Mouse (Mus musculus): ENCODE results near the gene Thoc2. TPM values are rescaled to one million over a fixed set of nuclear protein-coding genes. Genes with fewer than 3 reads are reported as not detected.
A peak's percentile ranks its signal among the peaks of the same experiment; 100 is the strongest.
"Not testable (repeated sequence)": the region's sequence is repeated elsewhere in the genome, so short reads cannot be mapped to it uniquely, and the experiment has no call there.

The Thoc2 gene
- 10 to 100 TPM; 70.9 to 79.1 TPM for total RNA-seq (2021)

DNA sequence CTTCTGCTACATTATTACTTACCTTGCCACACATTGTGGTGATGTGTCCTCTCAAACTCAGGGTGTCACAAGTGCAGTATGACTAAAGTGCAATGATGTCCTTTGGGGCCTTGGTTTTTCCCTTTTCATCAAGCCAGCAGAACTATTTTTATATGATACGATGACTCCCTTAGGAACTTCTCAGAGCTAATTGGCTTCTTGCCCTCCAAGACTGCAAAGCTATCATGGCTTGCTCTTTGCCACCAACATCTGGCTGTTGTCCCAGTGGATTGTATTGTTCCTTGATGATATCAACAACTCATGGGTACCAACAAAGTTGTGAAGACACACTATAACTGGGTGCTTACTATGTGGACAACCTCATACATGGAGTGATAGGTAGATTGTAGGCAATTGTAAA lies at the start of gene Thoc2:
Gene Thoc2, minus strand, starts transcription at position 101 of the 400 bp plus-strand sequence.
- DNase-seq: no peak
- intact Hi-C loops (cut with DNase I): no loop called here

DNA sequence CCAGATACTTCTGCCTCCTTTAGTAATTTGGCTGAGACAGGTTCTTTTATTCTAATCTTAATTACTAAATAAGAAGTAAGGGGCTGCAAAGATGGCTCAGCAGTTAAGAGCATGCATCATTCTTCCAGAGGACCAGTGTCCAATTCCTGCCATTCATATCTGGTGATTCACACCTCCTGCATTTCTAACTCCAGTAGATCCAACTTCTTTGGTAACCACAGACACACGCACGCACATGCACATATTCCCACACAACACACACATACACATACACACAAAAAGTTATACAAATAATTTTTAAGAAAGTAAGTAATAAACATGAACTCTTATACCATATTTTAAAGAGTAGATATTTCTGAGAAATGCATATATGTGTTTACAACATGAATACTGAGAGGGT lies 49.6 kb upstream of the Thoc2 start:
- intact Hi-C loops (cut with DNase I): no loop called here
- no peak for DNase-seq

DNA sequence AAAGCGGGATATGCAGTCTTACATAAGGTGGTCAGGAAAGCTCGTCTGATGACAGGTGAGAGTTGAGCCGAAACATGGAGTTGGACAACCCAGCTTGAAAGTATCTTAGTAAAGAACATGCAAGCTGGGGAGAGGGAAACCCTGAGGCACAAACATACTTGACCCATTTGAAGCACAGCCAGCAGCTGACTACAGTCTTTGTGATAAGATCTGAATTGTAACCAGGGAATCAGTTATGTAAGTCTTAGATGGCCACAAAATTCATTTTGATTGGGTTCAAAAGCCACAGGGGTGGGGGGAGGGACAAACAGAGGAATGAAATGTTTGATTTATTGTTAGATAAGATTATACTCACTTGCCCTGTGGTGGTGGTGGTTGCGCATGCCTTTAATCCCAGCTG lies 48.9 kb upstream of the Thoc2 start:
- intact Hi-C loops (cut with DNase I): no loop called here
- no peak for DNase-seq

DNA sequence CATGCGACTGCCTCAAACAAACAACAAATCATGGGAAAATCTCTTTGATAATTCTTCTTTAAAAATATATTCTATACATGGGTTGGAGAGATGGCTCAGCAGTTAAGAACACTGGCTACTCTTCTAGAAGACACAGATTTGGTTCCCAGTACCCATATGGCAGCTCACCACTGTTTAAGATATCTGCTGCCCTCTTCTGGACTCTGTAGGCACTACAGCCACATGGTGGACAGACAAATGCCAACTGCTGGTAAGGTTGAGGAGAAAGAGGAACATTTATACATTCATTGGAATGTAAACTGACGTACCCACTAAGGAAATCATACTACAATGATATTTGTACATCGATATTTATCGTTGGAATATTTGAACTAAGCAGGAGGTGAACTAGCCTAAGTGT lies 36.7 kb upstream of the Thoc2 start:
- DNase-seq: no peak
- intact Hi-C loops (cut with DNase I): no loop called here

DNA sequence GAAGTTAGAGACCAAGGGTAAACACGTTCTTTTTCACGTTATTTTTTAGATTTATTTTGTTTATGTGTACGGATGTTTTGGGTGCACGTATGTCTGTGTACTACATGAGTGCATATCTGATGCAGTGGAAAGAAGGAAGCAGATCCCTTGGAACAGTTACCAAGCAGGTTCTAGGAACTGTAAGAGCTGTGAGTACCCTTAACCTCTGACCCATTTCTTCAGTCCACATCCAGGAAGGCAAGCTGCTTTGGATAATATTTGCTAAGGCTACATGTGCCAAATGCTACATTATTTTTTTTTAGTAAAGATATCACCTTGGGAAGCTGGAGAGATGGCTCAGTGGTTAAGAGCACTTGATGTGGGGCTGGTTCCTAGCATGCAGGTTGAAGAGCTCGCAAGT lies 21.4 kb upstream of the Thoc2 start:
- DNase-seq: no peak
- intact Hi-C loops (cut with DNase I): no loop called here

DNA sequence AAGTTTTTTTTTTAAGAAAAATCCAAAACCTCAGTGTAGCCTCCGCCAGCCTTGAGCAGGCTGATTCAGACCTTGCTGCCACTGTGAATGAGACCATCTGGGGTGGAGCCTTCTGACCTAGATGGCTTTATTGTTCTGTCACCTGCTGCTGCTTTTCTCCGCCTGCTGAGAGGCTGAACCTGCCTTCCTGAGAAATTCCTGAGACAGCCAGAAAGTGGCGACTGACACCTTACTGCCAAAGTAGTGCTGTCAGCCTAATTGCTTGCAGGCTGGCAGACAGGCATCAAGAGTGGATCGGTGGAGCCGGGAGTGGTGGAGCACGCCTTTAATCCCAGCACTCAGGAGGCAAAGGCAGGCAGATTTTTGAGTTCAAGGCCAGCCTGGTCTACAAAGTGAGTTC lies 11.3 kb upstream of the Thoc2 start:
- DNase-seq; intact Hi-C loops (cut with DNase I): not testable (repeated sequence)

DNA sequence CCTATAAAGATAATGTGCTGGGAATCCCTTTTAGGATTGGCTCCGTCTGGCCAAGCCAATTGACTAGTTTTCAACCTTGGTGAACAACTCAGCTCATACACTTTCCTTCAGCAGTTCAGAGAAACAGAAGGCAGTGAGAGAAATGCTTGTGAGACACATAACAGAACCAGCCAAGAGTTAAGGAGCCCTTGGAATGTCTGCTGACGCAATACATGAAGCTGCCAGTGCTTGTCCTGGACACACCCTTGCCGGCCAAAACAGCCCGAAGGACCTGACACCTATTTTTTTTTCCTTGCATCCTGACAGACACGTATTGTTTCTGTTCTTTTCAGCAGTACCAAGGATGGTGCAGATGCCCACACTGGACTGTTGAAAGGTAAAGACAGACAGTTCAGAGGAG lies 4.2 kb upstream of the Thoc2 start:
- intact Hi-C loops (cut with DNase I): no loop called here
- no peak for DNase-seq

DNA sequence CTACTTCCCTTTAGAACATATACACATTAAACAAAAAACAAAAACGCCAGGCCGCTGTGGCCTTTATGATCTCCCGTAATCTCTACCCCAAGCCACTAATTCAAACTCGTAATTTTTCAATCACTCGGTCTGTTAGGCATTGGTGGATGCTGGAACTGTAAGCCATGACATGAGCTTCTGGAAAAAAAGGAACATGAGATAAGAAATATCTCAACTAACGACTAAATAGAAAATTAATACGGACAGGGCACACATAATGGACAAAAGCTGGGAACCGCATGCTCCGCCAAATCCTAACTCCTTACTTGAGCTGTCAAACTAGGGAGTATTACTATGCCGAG lies 8.4 kb downstream of the Thoc2 start:
- intact Hi-C loops (cut with DNase I): no loop called here
- no peak for DNase-seq

DNA sequence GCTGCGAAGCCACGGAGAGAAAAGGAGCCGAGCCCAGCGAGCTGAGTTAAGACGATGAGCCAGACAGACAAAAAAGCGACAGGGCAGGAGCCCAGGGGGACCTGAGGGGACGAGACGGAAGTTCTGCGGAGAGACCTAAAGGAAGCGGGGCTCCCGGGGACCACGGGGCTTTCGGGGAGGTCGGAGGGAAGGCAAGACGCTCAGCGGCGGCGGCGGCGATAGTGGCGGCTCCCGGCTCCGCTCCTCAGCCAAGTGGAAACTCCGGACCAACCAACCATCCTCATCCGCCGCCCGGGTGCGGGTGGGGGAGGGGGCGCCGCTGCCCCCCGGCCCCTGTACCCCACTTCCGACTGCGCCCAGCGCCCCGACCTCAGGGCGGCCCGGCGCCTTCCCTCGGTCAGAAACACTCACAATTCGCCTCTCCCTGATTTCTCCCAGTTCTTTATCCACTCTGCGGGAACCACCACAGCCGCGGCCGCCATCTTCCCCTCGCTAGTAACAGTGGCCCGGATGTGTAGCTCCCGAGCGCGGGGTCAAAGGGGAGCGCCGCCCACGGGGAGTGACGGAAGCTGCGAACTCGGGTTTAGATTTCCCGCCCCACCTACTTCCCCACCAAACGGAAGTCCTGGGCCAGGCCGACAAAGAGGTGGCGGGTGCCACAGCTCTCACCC lies 8.9 kb downstream of the Thoc2 start:
- peak; percentile 88 for DNase-seq
- intact Hi-C loops (cut with DNase I): no loop called here

DNA sequence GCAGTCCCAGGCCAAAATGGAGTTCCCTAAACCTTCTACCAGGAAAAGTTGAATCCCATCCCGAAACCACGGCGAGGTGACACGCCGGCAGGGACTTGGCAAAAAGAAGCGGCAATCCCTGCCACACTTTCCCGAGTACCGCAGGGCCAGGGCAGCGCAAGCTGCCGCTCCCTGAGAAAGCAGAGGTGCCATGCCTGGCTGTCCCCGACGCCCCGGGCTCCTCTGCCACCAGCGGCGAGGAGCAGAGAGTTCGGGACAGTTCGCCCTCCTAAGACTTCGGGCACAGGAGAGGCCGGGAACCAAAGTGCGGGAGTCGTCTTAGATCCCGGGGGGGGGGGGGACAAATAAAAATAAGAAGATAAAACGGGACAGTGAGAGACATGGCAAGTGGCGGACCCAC lies 9.5 kb downstream of the Thoc2 start:
- peak; percentile 8 for DNase-seq
- intact Hi-C loops (cut with DNase I): no loop called here

DNA sequence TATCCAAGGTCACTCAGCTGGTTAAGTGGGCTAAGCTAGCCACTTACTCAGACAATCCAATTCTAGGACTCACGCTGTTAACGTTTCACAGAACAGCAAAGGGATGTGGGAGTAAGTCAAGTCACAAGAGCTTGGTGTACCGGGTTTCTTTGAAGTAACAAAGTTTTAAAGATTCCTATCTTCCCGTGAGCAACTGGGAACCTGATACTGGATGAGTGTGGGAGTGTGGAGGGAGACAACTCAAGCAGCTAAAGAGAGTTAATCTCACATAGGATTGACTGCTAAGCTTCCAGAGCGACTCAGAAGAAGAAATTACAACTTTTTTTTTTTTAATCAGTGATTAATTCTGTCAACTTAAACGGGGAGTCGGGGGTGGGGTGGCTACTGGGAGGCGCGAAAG lies 10.0 kb downstream of the Thoc2 start:
- no peak for DNase-seq
- intact Hi-C loops (cut with DNase I): no loop called here

DNA sequence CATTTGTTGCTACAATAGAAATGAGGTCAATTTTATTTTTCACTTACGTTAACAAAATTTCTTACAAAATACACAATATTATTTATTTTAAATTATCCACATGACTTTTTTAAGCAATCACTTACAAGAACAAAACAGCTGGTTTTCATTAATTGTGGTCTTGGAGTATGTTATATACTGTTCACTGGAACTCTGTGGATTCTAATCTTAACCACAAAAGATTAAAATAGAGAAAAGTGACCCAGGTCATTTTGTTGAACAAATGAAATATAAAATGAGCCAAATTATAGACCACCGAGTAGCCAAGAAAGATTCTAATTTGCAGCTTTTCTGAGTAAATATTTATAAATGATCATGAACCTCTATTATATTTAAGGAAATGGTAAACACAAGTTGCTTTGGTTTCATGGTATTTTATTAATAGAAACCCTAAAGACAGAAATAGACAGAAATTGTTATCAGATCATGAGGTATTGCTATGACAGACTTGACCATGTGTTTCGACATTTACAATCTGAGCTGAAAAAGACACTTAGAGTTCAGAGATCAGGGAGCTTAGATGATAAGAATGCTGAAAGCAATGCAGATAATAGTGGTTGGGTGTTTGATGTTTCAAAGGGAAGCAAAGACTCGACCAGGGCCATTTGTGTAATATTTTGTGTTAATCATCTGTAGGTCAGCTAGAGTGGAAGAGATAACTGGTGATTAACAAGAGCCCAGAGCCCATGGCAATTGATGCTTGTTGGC lies 35.5 kb downstream of the Thoc2 start:
- DNase-seq: no peak
- intact Hi-C loops (cut with DNase I): no loop called here

DNA sequence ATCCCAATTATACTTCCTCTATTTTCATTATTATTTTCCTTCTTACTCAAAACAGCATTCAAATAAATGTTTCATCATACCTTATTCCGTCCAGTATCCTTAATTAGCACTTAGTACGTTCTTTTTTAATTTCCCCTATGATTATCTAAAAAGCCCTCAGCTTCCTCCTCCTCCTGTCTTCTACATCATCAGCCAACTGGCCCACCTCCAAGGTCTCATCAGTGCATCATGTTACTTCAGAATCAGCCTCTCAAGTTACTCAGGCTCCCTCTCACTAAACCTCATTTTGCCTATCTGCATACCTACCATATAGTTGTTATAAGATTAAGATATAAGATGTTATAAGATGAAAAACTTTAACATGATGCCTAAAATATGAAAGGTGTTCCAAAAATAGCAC lies 43.9 kb downstream of the Thoc2 start:
- DNase-seq: peak; percentile 1
- intact Hi-C loops (cut with DNase I): no loop called here

DNA sequence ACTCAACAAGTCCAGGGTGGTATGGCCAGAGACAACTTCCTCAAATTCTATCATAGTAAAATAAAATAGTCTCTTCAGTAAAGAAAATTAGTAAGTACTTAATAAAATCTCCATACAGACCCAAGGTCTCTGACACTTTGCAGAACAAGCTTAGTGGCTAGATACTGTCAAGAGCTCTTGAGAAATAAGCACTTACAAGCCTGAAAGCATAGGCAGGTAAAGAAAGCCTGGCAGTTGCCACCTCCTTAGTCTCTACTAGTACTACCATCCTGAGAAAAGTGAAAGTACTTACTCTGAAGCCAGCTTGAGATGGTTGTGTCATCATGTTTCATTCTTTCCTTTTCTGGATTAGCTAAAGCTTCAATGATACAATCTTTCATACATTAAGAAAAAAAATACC lies 82.7 kb downstream of the Thoc2 start:
- DNase-seq: no peak
- intact Hi-C loops (cut with DNase I): no loop called here

DNA sequence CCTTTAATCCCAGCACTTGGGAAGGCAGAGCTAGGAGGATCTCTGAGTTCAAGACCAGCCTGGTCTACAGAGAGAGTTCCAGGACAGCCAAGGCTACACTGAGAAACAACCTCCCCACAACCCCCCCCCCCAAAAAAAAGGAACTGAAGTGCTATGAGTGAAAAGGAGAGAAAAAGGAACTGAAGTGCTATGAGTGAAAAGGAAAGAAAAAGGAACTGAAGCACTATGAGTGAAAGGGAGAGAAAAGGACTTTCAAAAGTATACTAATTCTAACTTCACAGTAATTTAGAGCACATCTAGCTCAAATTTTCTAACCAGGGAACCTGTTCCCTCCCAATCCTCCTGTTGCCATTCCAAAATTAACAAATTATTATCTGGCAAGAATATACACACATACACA lies 114.9 kb downstream of the Thoc2 start:
- DNase-seq: no peak
- intact Hi-C loops (cut with DNase I): no loop called here

DNA sequence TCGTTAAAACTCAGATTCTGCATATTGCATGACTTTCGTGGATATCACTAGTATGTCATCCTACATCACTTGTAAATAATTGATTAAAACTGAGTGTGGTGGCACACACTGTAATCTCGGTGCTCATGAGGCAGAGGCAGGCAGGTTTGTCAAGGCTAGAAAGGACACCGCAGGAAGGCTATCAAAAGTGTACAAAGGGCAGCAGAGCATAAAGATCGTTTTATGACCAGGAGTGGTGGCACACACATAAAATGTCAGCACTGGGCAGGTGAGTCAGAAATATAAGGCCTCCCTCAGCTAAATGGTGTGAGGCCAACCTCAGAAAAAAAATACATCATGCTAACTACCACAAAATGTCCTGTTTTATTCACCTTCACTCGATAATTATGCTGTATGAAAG lies 127.2 kb downstream of the Thoc2 start:
- intact Hi-C loops (cut with DNase I): no loop called here
- no peak for DNase-seq

Small RNAs within 50 kb of the gene (microRNA-seq; reads per million reads assigned to microRNA genes)
- not detected for gene Gm44490

Other genes with a start within 250 kb of the Thoc2 start
- gene Xiap, start 139.0 kb upstream of the Thoc2 start, total RNA-seq (2021): 10 to 100 TPM; 46.3 to 47.7 TPM
- 10 to 100 TPM; 53.6 to 54.8 TPM for gene Stag2, start 228.6 kb upstream of the Thoc2 start, total RNA-seq (2021)